Mouse (Mus musculus) liver, embryonic 16.5 days (tissue): ENCODE results near the gene Socs7. TPM values are rescaled to one million over a fixed set of nuclear protein-coding genes. Genes with fewer than 3 reads are reported as not detected.
"Not testable (repeated sequence)": the region's sequence is repeated elsewhere in the genome, so short reads cannot be mapped to it uniquely, and the experiment has no call there.

ENCODE experiments used
- ATAC-seq: fragments of 200-750 bp; cut with Nextera tagmentation; 2 replicates; pipeline ENCODE4 v1.8.0; 2017; ENCODE audit warnings: low read depth, mild to moderate bottlenecking, moderate number of reproducible peaks, moderate library complexity
- H3K27ac ChIP-seq: fragments of 300-500 bp; sonication (generic); 2 replicates; pipeline ENCODE4 v1.5.1; 2014; ENCODE audit warnings: mild to moderate bottlenecking, low read length
- H3K27me3 ChIP-seq: fragments of 300-500 bp; sonication (generic); 2 replicates; pipeline ENCODE4 v1.6.1; 2014; ENCODE audit warnings: low read depth, low read length, mixed read lengths; ENCODE audit not compliant: control insufficient read depth, insufficient read depth
- H3K36me3 ChIP-seq: fragments of 300-500 bp; sonication (generic); 2 replicates; pipeline ENCODE4 v1.6.1; 2014; ENCODE audit warnings: mild to moderate bottlenecking; ENCODE audit not compliant: control insufficient read depth, insufficient read depth
- H3K4me1 ChIP-seq: fragments of 300-500 bp; sonication (generic); 2 replicates; pipeline ENCODE4 v1.6.1; 2014; ENCODE audit warnings: low read depth, low read length, mixed read lengths; ENCODE audit not compliant: control insufficient read depth
- H3K4me2 ChIP-seq: fragments of 300-500 bp; sonication (generic); 2 replicates; pipeline ENCODE4 v1.6.1; 2014; ENCODE audit warnings: low read depth, low read length, mixed read lengths
- H3K4me3 ChIP-seq: fragments of 300-500 bp; sonication (generic); 2 replicates; pipeline ENCODE4 v1.5.1; 2014; ENCODE audit warnings: low read depth, mild to moderate bottlenecking, low read length
- H3K9ac ChIP-seq: fragments of 300-500 bp; sonication (generic); 2 replicates; pipeline ENCODE4 v1.6.1; 2014; ENCODE audit warnings: low read depth, low read length
- H3K9me3 ChIP-seq: fragments of 300-500 bp; sonication (generic); replicated peaks from 2 replicates; pipeline ENCODE4 v1.6.1; 2016; ENCODE audit warnings: low read length; ENCODE audit not compliant: control insufficient read depth
- WGBS: fragments of 180-500 bp; shearing (Covaris S2); extraction: QIAGEN DNeasy Blood & Tissue Kit; methylation state at CpG from one replicate; pipeline ENCODE4 v1.1.7; 2014; ENCODE audit not compliant: insufficient replicate concordance; 5-methylcytosine and 5-hydroxymethylcytosine counted together
- polyA plus RNA-seq: library from polyadenylated mRNA; unstranded; fragments of >200 nt; fragmentation: Nextera tagmentation; extraction: Ambion mirVana; gene quantifications from 2 replicates; pipeline ENCODE4 v1.2.1, GENCODE M21; 2015

Socs7 gene
- polyA plus RNA-seq, 1 experiment from 2014 or later, result 1.0 TPM

- Histone ChIP-seq H3K9ac (no peak overlapping the region), H3K4me3 (no peak overlapping the region), H3K27ac (no peak overlapping the region), H3K27me3 (no peaks in the 10 kb centered on the region; the same call in 1 of the 2 replicates), H3K4me1 (peaks cover 2% of the 10 kb centered on the region), H3K36me3 (no peaks in the 10 kb centered on the region), H3K4me2 (no peak overlapping the region), H3K9me3 (no peaks in the 10 kb centered on the region)
- WGBS, result 53% methylated on average over 4 of the region's 4 CpGs
- no peak for ATAC-seq
These were observed 9.3 kb upstream of the Socs7 start for GRCm38 (mm10) chr11:97352935-97353597.

- no peaks in the 10 kb centered on the region for H3K36me3 ChIP-seq
- 74% methylated on average over 2 of the region's 2 CpGs for WGBS
- H3K4me1 ChIP-seq, result peaks cover 2% of the 10 kb centered on the region
- no peak overlapping the region for H3K4me3 ChIP-seq
- ATAC-seq, result no peak
- no peaks in the 10 kb centered on the region for H3K9me3 ChIP-seq
- H3K27ac ChIP-seq, result no peak overlapping the region
- no peaks in the 10 kb centered on the region; the same call in 1 of the 2 replicates for H3K27me3 ChIP-seq
- H3K4me2 ChIP-seq, result no peak overlapping the region
- H3K9ac ChIP-seq, result no peak overlapping the region
These were observed 7.7 kb upstream of the Socs7 start for GRCm38 (mm10) chr11:97354646-97355045.

GRCm38 (mm10) chr11:97355247-97355646, 7.1 kb upstream of the Socs7 start:
- Histone ChIP-seq H3K4me3 (no peak overlapping the region), H3K9me3 (no peaks in the 10 kb centered on the region), H3K27ac (no peak overlapping the region), H3K27me3 (no peaks in the 10 kb centered on the region; the same call in 1 of the 2 replicates), H3K9ac (no peak overlapping the region), H3K4me1 (peaks cover under 1% of the 10 kb centered on the region), H3K36me3 (no peaks in the 10 kb centered on the region), H3K4me2 (no peak overlapping the region)
- WGBS, result 54% methylated on average over 7 of the region's 7 CpGs
- no peak for ATAC-seq

GRCm38 (mm10) chr11:97357663-97358062, 4.7 kb upstream of the Socs7 start:
- H3K9me3 ChIP-seq, ATAC-seq, H3K27me3 ChIP-seq, H3K4me1 ChIP-seq, H3K36me3 ChIP-seq, H3K4me2 ChIP-seq, H3K9ac ChIP-seq, H3K27ac ChIP-seq, H3K4me3 ChIP-seq: not testable (repeated sequence)
- WGBS, result 5% methylated on average over 4 of the region's 6 CpGs

- no peaks in the 10 kb centered on the region for H3K9me3 ChIP-seq
- ATAC-seq, result no peak; the same call in 1 of the 2 replicates
- no peaks in the 10 kb centered on the region for H3K27me3 ChIP-seq
- H3K4me1 ChIP-seq, result peaks cover 30% of the 10 kb centered on the region
- peak overlapping the region; percentile 97 for H3K4me2 ChIP-seq
- H3K27ac ChIP-seq, result peak overlapping the region; percentile 85
- H3K4me3 ChIP-seq, result peak overlapping the region; percentile 97
- WGBS, result 0% methylated on average over 33 of the region's 39 CpGs
- H3K9ac ChIP-seq, result peak overlapping the region; percentile 97
- no peaks in the 10 kb centered on the region for H3K36me3 ChIP-seq
These were observed 245 bp downstream of the Socs7 start for GRCm38 (mm10) chr11:97362649-97362942.

GRCm38 (mm10) chr11:97362943-97363643, 742 bp downstream of the Socs7 start:
- peak overlapping the region; percentile 85 for H3K27ac ChIP-seq
- peaks cover 30% of the 10 kb centered on the region for H3K4me1 ChIP-seq
- ATAC-seq, result 0 out of 2 replicates have a peak, but pooled peaks have one; percentile 9
- peak overlapping the region; percentile 97 for H3K4me3 ChIP-seq
- H3K4me2 ChIP-seq, result peak overlapping the region; percentile 97
- peak overlapping the region; percentile 97 for H3K9ac ChIP-seq
- WGBS, result under 1% methylated on average over 48 of the region's 49 CpGs
- no peaks in the 10 kb centered on the region for H3K9me3 ChIP-seq
- H3K27me3 ChIP-seq, result no peaks in the 10 kb centered on the region
- no peaks in the 10 kb centered on the region for H3K36me3 ChIP-seq

- no peaks in the 10 kb centered on the region for H3K27me3 ChIP-seq
- ATAC-seq, result no peak
- peak overlapping the region; percentile 85 for H3K27ac ChIP-seq
- H3K4me1 ChIP-seq, result peaks cover 30% of the 10 kb centered on the region
- WGBS, result under 1% methylated on average over 7 of the region's 7 CpGs
- no peaks in the 10 kb centered on the region for H3K36me3 ChIP-seq
- peak overlapping the region; percentile 97 for H3K9ac ChIP-seq
- no peaks in the 10 kb centered on the region for H3K9me3 ChIP-seq
- peak overlapping the region; percentile 97 for H3K4me3 ChIP-seq
- H3K4me2 ChIP-seq, result peak overlapping the region; percentile 97
These were observed 1.3 kb downstream of the Socs7 start for GRCm38 (mm10) chr11:97363644-97363995.

- no peak overlapping the region for H3K27ac ChIP-seq
- no peak for ATAC-seq
- no peak overlapping the region for H3K9ac ChIP-seq
- no peak overlapping the region for H3K4me3 ChIP-seq
- no peaks in the 10 kb centered on the region for H3K9me3 ChIP-seq
- peaks cover 30% of the 10 kb centered on the region for H3K4me1 ChIP-seq
- 61% methylated on average over 1 of the region's 1 CpGs for WGBS
- H3K4me2 ChIP-seq, result no peak overlapping the region
- H3K27me3 ChIP-seq, result no peaks in the 10 kb centered on the region
- H3K36me3 ChIP-seq, result no peaks in the 10 kb centered on the region
These were observed 3.2 kb downstream of the Socs7 start for GRCm38 (mm10) chr11:97365556-97365955.

- ATAC-seq, result no peak
- Histone ChIP-seq H3K27me3 (no peaks in the 10 kb centered on the region), H3K9me3 (no peaks in the 10 kb centered on the region), H3K36me3 (no peaks in the 10 kb centered on the region), H3K4me2 (no peak overlapping the region), H3K4me1 (peaks cover 21% of the 10 kb centered on the region), H3K27ac (no peak overlapping the region), H3K9ac (no peak overlapping the region), H3K4me3 (no peak overlapping the region)
- 75% methylated on average over 5 of the region's 5 CpGs for WGBS
These were observed 6.2 kb downstream of the Socs7 start for GRCm38 (mm10) chr11:97368501-97368900.
